In genomic region chr5:145462321-145462720, GRCm38 (mm10) we compare ENCODE assay signal across 27 mouse cellular contexts. TPM values are rescaled to one million over a fixed set of nuclear protein-coding genes. Genes with fewer than 3 reads are reported as not detected.
DNase-seq lines count a peak whose midpoint lies in the region; ATAC-seq and TF ChIP-seq lines count a peak whose summit lies in the region.
"Had no signal": no experiment of that assay in that cellular context is flagged by ENCODE, and none has a peak within 500 bp of the region (broad histone marks: within the 10 kb centered on the region; RNA-seq: fewer than 3 reads in every experiment).

No protein-coding gene starts in this region.

- no peaks in the 10 kb centered on the region for H3K4me1 ChIP-seq in heart, embryonic 12.5 days (replicated peaks)
- no peaks in the 10 kb centered on the region for H3K4me1 ChIP-seq in kidney, adult 2 months (ENCODE audit: control insufficient read depth, insufficient read depth, low read length)
- H3K4me1 ChIP-seq: embryonic facial prominence, embryonic 10.5 days; embryonic facial prominence, embryonic 12.5 days; forebrain, embryonic 13.5 days; forebrain, embryonic 15.5 days had no signal

- TF ChIP-seq POLR2A in kidney, adult 2 months (IDR thresholded peaks at IDR 0.05; ENCODE audit: low read depth, low read length), result no peak

- no peak overlapping the region for H3K4me2 ChIP-seq in heart, embryonic 12.5 days
- H3K4me2 ChIP-seq: embryonic facial prominence, embryonic 12.5 days; forebrain, embryonic 13.5 days; forebrain, embryonic 15.5 days had no signal

- ATAC-seq in heart, embryonic 12.5 days (ENCODE audit: insufficient number of reproducible peaks, low FRiP score), result no peak
- ATAC-seq: forebrain, embryonic 13.5 days; forebrain, embryonic 15.5 days; forebrain, postnatal 0 days; Patski had no signal

- no peak overlapping the region for H3K9ac ChIP-seq in heart, embryonic 12.5 days
- H3K9ac ChIP-seq: embryonic facial prominence, embryonic 12.5 days; forebrain, embryonic 13.5 days; forebrain, embryonic 15.5 days; forebrain, postnatal 0 days had no signal

- H3K9me3 ChIP-seq in heart, embryonic 12.5 days (replicated peaks), result peaks cover 42% of the 10 kb centered on the region

- H3K27ac ChIP-seq in heart, embryonic 12.5 days (ENCODE audit: poor library complexity, severe bottlenecking), result no peak overlapping the region
- H3K27ac ChIP-seq in kidney, adult 2 months (ENCODE audit: insufficient read depth, low read depth, low read length), result no peak overlapping the region
- H3K27ac ChIP-seq: embryonic facial prominence, embryonic 10.5 days; embryonic facial prominence, embryonic 12.5 days; forebrain, embryonic 13.5 days; forebrain, embryonic 15.5 days had no signal

- peak; percentile 74 for DNase-seq in adrenal gland, adult 2 months
- DNase-seq in adrenal gland, postnatal 4 days (ENCODE audit: low spot score in 2 of 2), result no peak
- DNase-seq in adrenal gland, adult 8-10 months, result peak; percentile 54
- DNase-seq in adrenal gland, postnatal 14 days, result peak; percentile 28
- no peak for DNase-seq in kidney, adult 2 months
- DNase-seq in cerebellum, postnatal 4 days (ENCODE audit: low spot score in 2 of 2), result no peak
- DNase-seq: cerebellum, adult 11 months; cerebellum, adult 18-20 months; cerebellum, adult 8-10 months; cerebellum, adult 9-11 months; cerebellum, postnatal 14 days; cerebellum, postnatal 36 days; forebrain, postnatal 0 days had no signal

- 68% methylated on average over 4 of the region's 4 CpGs for whole genome bisulfite sequencing in heart, embryonic 12.5 days
- WGBS in kidney, adult 2 months, result 75% methylated on average over 4 of the region's 4 CpGs

- no peak overlapping the region for H3K4me3 ChIP-seq in heart, embryonic 12.5 days
- H3K4me3 ChIP-seq in kidney, adult 2 months (ENCODE audit: insufficient read depth, low read depth, low read length), result no peak overlapping the region
- H3K4me3 ChIP-seq: embryonic facial prominence, embryonic 10.5 days; embryonic facial prominence, embryonic 12.5 days; forebrain, embryonic 13.5 days; forebrain, embryonic 15.5 days had no signal

- H3K27me3 ChIP-seq in heart, embryonic 12.5 days (replicated peaks), result no peaks in the 10 kb centered on the region
- no peaks in the 10 kb centered on the region for H3K27me3 ChIP-seq in kidney, adult 2 months (replicated peaks; ENCODE audit: control insufficient read depth, insufficient read depth, low read length)
- H3K27me3 ChIP-seq: embryonic facial prominence, embryonic 12.5 days; forebrain, embryonic 13.5 days; forebrain, embryonic 15.5 days; Patski had no signal

- TF ChIP-seq CTCF in kidney, adult 2 months (conservative IDR thresholded peaks at IDR 0.05; ENCODE audit: insufficient read depth, insufficient read length, low read depth, low read length), result no peak

- H3K36me3 ChIP-seq in heart, embryonic 12.5 days, result no peaks in the 10 kb centered on the region
- H3K36me3 ChIP-seq in kidney, adult 2 months (ENCODE audit: control insufficient read depth, insufficient read depth, low read length), result no peaks in the 10 kb centered on the region
- H3K36me3 ChIP-seq: embryonic facial prominence, embryonic 10.5 days; embryonic facial prominence, embryonic 12.5 days; forebrain, embryonic 15.5 days had no signal

RNA-seq across cellular contexts. Expression of gene Cyp3a16, which starts 7.2 kb away (rescaled TPM):
- total RNA-seq in adrenal gland, adult 2 months (2021), result under 1 TPM in 1 of 2 experiments, not detected in 1; 0.52 TPM
- not detected in 2 replicates for polyA plus RNA-seq in adrenal gland, adult 2 months (2012; rRNA removed)
- total RNA-seq in adrenal gland, postnatal 4 days (2021), result 10 to 100 TPM in 1 of 2 experiments, under 1 TPM in 1; 0.45 to 19.5 TPM
- not detected for total RNA-seq in adrenal gland, adult 8-10 months (2022)
- 2.9 and 35.2 TPM in 2 replicates for total RNA-seq in adrenal gland, postnatal 14 days (2021)
- polyA plus RNA-seq in heart, embryonic 12.5 days (2016; fragmentation: Nextera tagmentation; extraction: Ambion mirVana), result not detected in 2 replicates
- not detected in 2 replicates for polyA plus RNA-seq in kidney, adult 2 months (2012; rRNA removed)
- total RNA-seq: ES-E14; forebrain, postnatal 0 days; gastrocnemius, adult 18-20 months; MEL had no signal
- polyA plus RNA-seq: brain, embryonic 14.5 days; C2C12; cortical plate, adult 2 months; embryonic facial prominence, embryonic 10.5 days; embryonic facial prominence, embryonic 12.5 days; embryonic facial prominence, embryonic 14.5 days; forebrain, embryonic 11.5 days; forebrain, embryonic 13.5 days; forebrain, embryonic 15.5 days; forebrain, postnatal 0 days; Patski had no signal

Comparison
In these comparisons a context has a peak if more than half of its experiments do, and no peak if none do; other contexts are left out.
1. DNase-seq: peak in adrenal gland, adult 2 months (single experiment), adrenal gland, adult 8-10 months (single experiment) and adrenal gland, postnatal 14 days (single experiment); none in adrenal gland, postnatal 4 days (0 of 2), kidney, adult 2 months (single experiment) and cerebellum, postnatal 4 days (0 of 2).